Mouse (Mus musculus): ENCODE data around the gene Lgals1.

DNA sequence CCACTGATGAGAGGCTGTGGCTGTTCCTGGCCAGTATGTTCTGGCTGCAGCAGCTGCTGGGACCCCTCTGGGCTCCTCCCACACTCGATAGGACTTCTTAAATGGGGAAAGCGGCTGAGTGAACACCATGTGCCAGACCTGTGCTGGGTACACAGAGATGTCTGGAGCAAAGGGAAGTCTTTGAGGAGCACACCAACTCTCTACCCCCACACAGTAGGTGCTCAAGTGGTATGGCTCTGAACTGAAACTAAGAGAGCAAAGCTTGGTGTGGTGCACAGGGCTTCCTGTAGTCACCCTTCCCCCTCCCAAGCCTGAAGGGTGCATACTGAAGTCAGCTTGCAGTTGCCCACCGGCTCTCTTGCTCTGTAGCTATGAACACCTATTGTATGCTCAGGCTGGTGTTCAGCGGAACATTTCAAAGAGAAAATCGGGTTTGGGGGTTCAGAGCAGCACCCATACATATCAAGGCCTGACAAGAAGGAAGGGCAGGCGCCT lies 28.0 kb upstream of the Lgals1 start:
- no peak for TF ChIP-seq MAX (IDR thresholded peaks at IDR 0.05; ENCODE audit: low read depth)
- TF ChIP-seq POLR2A (IDR thresholded peaks at IDR 0.05; ENCODE audit: insufficient read length, low read depth), result no peak
- no peak for TF ChIP-seq SRF (IDR thresholded peaks at IDR 0.05; ENCODE audit: control insufficient read depth, insufficient read length, low read depth)
- no peak for TF ChIP-seq USF1 (IDR thresholded peaks at IDR 0.05; ENCODE audit: low read depth)
- TF ChIP-seq TCF12 (IDR thresholded peaks at IDR 0.05; ENCODE audit: insufficient read depth, poor library complexity, severe bottlenecking), result no peak
- no peak for TF ChIP-seq REST (IDR thresholded peaks at IDR 0.05; ENCODE audit: insufficient read depth, insufficient read length)
- TF ChIP-seq MYOG (IDR thresholded peaks at IDR 0.05; ENCODE audit: control insufficient read depth in 1 of 3, insufficient read depth in 1 of 3, insufficient read length in 2 of 3, low read depth in 2 of 3), result no peak
